Mouse (Mus musculus) ES-Bruce4 (cell line): ENCODE results near the gene Tnip1. TPM values are rescaled to one million over a fixed set of nuclear protein-coding genes. Genes with fewer than 3 reads are reported as not detected.

Experiments
- H3K27ac ChIP-seq: 2 replicates; pipeline ENCODE4 v1.5.1; 2012; ENCODE audit warnings: low read length, inconsistent platforms; ENCODE audit not compliant: insufficient read depth
- H3K27me3 ChIP-seq: 2 replicates; pipeline ENCODE4 v1.6.1; 2012; ENCODE audit warnings: mild to moderate bottlenecking, low read length, inconsistent platforms; ENCODE audit not compliant: control insufficient read depth, poor library complexity, insufficient read depth, severe bottlenecking
- H3K36me3 ChIP-seq: 2 replicates; pipeline ENCODE4 v1.6.1; 2012; ENCODE audit warnings: inconsistent platforms, mild to moderate bottlenecking, low read length, moderate library complexity; ENCODE audit not compliant: control insufficient read depth, poor library complexity, insufficient read depth, severe bottlenecking
- H3K4me1 ChIP-seq: one replicate; pipeline ENCODE4 v1.8.1; 2011; ENCODE audit warnings: low read length; ENCODE audit not compliant: control insufficient read depth, insufficient read depth
- H3K4me3 ChIP-seq: 2 replicates; pipeline ENCODE4 v1.5.1; 2011; ENCODE audit warnings: low read depth, mild to moderate bottlenecking, low read length
- H3K9ac ChIP-seq: 2 replicates; pipeline ENCODE4 v1.6.1; 2012; ENCODE audit warnings: low read depth, mild to moderate bottlenecking, inconsistent platforms; ENCODE audit not compliant: poor library complexity, severe bottlenecking
- H3K9me3 ChIP-seq: replicated peaks from 2 replicates; pipeline ENCODE4 v1.6.1; 2012; ENCODE audit warnings: mild to moderate bottlenecking, low read length, inconsistent platforms; ENCODE audit not compliant: control insufficient read depth, poor library complexity, insufficient read depth, severe bottlenecking
- CTCF ChIP-seq: IDR thresholded peaks from one replicate; pipeline ENCODE4 v1.8.1; 2011; ENCODE audit warnings: low read depth, low read length
- EP300 ChIP-seq: IDR thresholded peaks from 2 replicates; pipeline ENCODE4 v1.6.1; 2011; ENCODE audit warnings: low read depth, low read length; ENCODE audit not compliant: insufficient read depth
- POLR2A ChIP-seq: IDR thresholded peaks from one replicate; pipeline ENCODE4 v1.8.1; 2011; ENCODE audit warnings: low read length; ENCODE audit not compliant: insufficient read depth
- polyA plus RNA-seq: library from polyadenylated mRNA; stranded (reverse); fragments of >200 nt; gene quantifications from 2 replicates; pipeline ENCODE4 v1.2.4, GENCODE M21; 2011; ENCODE audit warnings: low read depth; ENCODE audit not compliant: missing spikeins, insufficient read depth, insufficient read length

Tnip1 gene
- polyA plus RNA-seq, 1 experiment = 33.2 TPM

- TF ChIP-seq CTCF = no peak
- TF ChIP-seq EP300 = peak; percentile 86; the same call in 1 of the 2 replicates
- H3K4me1 ChIP-seq = peaks cover 6% of the 10 kb centered on the region
- H3K27ac ChIP-seq = peak overlapping the region; percentile 40
- H3K9me3 ChIP-seq = no peaks in the 10 kb centered on the region
- no peaks in the 10 kb centered on the region for H3K27me3 ChIP-seq
- no peak overlapping the region for H3K4me3 ChIP-seq
- H3K36me3 ChIP-seq = peaks cover 28% of the 10 kb centered on the region
- H3K9ac ChIP-seq = no peak overlapping the region
These were observed 26.5 kb downstream of the Tnip1 start for GRCm38 (mm10) chr11:54936035-54936770.

DNA sequence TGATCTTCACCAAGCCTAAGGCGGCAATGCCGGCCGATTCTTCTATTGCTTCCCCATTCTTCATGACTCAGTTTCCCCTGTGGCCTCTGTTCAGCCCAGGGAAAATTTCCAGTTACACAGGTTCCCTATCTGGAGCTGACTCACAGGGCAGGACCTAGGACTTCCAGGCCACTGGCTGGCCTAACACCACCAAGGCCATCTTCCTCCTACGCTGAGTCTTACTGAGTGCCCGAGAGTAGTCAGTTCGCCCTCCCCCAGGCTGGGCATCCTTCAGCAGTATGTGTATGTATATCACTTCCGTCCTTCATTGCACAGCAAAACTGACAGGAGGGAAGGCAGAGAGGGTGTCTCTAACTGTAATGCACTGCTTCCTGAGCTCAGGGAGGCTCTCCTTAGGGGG is 28.5 kb downstream of the Tnip1 start:
- Histone ChIP-seq H3K9ac (no peak overlapping the region), H3K9me3 (no peaks in the 10 kb centered on the region), H3K36me3 (peaks cover 31% of the 10 kb centered on the region), H3K4me1 (peaks cover 6% of the 10 kb centered on the region), H3K27ac (no peak overlapping the region), H3K27me3 (no peaks in the 10 kb centered on the region), H3K4me3 (no peak overlapping the region)
- TF ChIP-seq CTCF = no peak
- no peak for TF ChIP-seq POLR2A
- no peak for TF ChIP-seq EP300

GRCm38 (mm10) chr11:54932540-54932939 is 30.2 kb downstream of the Tnip1 start:
- Histone ChIP-seq H3K4me3 (no peak overlapping the region), H3K36me3 (peaks cover 30% of the 10 kb centered on the region), H3K27ac (no peak overlapping the region), H3K9me3 (no peaks in the 10 kb centered on the region), H3K4me1 (peaks cover 6% of the 10 kb centered on the region), H3K9ac (no peak overlapping the region), H3K27me3 (no peaks in the 10 kb centered on the region)
- TF ChIP-seq CTCF (no peak), POLR2A (no peak), EP300 (no peak)

GRCm38 (mm10) chr11:54931405-54932093 is 31.2 kb downstream of the Tnip1 start:
- H3K36me3 ChIP-seq = peaks cover 26% of the 10 kb centered on the region
- no peak for TF ChIP-seq EP300
- TF ChIP-seq CTCF = peak; percentile 74
- no peak overlapping the region for H3K4me3 ChIP-seq
- no peak overlapping the region for H3K27ac ChIP-seq
- H3K27me3 ChIP-seq = no peaks in the 10 kb centered on the region
- H3K9me3 ChIP-seq = no peaks in the 10 kb centered on the region
- peaks cover 6% of the 10 kb centered on the region for H3K4me1 ChIP-seq
- no peak overlapping the region for H3K9ac ChIP-seq

- Histone ChIP-seq H3K4me1 (peaks cover 1% of the 10 kb centered on the region), H3K9me3 (no peaks in the 10 kb centered on the region), H3K36me3 (peaks cover 31% of the 10 kb centered on the region), H3K27ac (no peak overlapping the region), H3K27me3 (no peaks in the 10 kb centered on the region), H3K9ac (no peak overlapping the region), H3K4me3 (no peak overlapping the region)
- TF ChIP-seq POLR2A (no peak), CTCF (peak; percentile 81), EP300 (no peak)
These were observed 32.3 kb downstream of the Tnip1 start for GRCm38 (mm10) chr11:54930318-54930979.

GRCm38 (mm10) chr11:54929744-54930143 is 33.0 kb downstream of the Tnip1 start:
- no peaks in the 10 kb centered on the region for H3K9me3 ChIP-seq
- no peaks in the 10 kb centered on the region for H3K4me1 ChIP-seq
- no peaks in the 10 kb centered on the region for H3K27me3 ChIP-seq
- no peak overlapping the region for H3K9ac ChIP-seq
- peaks cover 31% of the 10 kb centered on the region for H3K36me3 ChIP-seq
- no peak overlapping the region for H3K4me3 ChIP-seq
- no peak overlapping the region for H3K27ac ChIP-seq
- TF ChIP-seq EP300 = no peak
- TF ChIP-seq CTCF = no peak
- TF ChIP-seq POLR2A = no peak
